Mouse (Mus musculus) brain, embryonic 18.5 days (tissue): ENCODE results near the gene Rhov.

Experiments used
- DNase-seq: peaks from one replicate; pipeline ENCODE4 v3.0.0-alpha.2; 2012; ENCODE audit warnings: low read depth, low spot score

Gene Rhov

GRCm38 (mm10) chr2:119237871-119238220 is 33.2 kb downstream of the Rhov start:
- no peak for DNase-seq

DNA sequence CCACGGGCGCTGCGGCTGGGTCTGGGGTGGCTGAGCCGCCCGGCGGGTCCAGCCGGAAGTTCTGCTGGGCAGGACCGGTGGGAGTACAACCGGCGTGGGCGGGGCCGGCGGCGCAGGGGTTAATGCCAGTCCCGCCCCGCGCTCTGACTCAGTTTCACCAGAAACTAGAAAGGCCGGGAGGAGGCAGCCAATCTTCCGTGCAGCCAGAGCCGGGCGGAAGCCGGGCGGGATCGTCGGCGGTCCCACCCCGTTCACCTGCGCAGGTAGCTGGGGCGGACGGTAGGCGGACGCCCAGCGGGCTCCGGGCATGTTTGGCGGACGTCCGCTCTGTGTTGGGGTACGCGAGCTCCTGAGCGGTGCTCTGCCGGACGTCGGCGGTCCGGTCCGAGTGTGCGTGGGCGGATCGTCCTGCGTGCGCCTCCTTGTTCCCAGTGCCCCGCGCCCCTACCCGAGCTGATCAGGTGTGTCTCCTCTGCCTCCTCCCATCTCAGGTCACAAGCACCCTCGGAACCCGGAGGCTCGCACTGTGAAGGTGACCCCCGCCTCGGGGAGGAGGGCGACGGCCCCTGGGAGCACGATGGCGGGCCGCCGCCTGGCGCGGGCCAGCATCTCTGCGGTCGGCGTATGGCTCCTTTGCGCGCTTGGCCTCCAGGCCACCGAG is 33.7 kb downstream of the Rhov start, which contains the start of gene Spint1:
Spint1 (plus strand) TSS at position 153 of the 661 bp plus-strand sequence.
- no peak for DNase-seq

DNA sequence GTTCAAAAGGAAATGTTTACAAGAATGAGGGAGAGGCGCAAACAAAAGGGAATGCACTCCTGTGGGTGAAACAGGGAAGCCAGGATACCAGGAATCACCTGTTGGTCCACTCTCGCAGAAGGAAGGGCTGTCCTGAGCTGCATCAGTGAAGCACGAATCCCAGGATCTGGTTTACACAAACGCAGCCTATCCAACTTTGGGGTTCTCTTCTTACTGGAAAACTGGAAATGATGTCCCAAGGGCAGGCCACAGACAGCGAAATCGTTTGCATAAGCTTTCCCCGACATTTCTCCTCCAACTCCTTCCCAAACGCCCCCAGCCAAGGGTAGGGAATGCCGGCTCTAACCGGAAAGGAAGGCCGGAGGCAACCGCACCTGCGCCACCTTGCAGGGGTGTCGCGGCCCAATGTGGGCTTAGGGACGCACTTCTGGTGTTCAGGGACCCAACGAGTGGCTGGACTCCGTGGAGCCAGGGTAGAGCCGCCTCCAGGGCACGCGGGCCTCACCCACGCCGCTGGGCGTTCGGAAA is 34.3 kb downstream of the Rhov start:
- DNase-seq: no peak

GRCm38 (mm10) chr2:119229775-119230704 is 41.0 kb downstream of the Rhov start, which contains the start of gene Ppp1r14d:
Gene Ppp1r14d (minus strand): TSS chr2:119229906.
- no peak for DNase-seq
